Mouse (Mus musculus) neural tube, embryonic 15.5 days (tissue): ENCODE data around the gene Vgll4. TPM values are rescaled to one million over a fixed set of nuclear protein-coding genes. Genes with fewer than 3 reads are reported as not detected.
A peak's percentile ranks its signal among the peaks of the same experiment; 100 is the strongest.

Experiments
- ATAC-seq: fragments of 200-750 bp; cut with Nextera tagmentation; 2 replicates; pipeline ENCODE4 v1.8.0; 2017; ENCODE audit warnings: mild to moderate bottlenecking, moderate TSS enrichment, moderate library complexity; ENCODE audit not compliant: low FRiP score
- H3K27ac ChIP-seq: fragments of 300-500 bp; sonication (generic); replicated peaks from 2 replicates; pipeline ENCODE4 v1.5.1; 2015; ENCODE audit warnings: mild to moderate bottlenecking, inconsistent platforms
- H3K27me3 ChIP-seq: fragments of 300-500 bp; sonication (generic); replicated peaks from 2 replicates; pipeline ENCODE4 v1.6.1; 2015; ENCODE audit warnings: inconsistent platforms
- H3K36me3 ChIP-seq: fragments of 300-500 bp; sonication (generic); 2 replicates; pipeline ENCODE4 v1.6.1; 2015; ENCODE audit warnings: inconsistent platforms
- H3K4me1 ChIP-seq: fragments of 300-500 bp; sonication (generic); 2 replicates; pipeline ENCODE4 v1.6.1; 2015; ENCODE audit warnings: inconsistent platforms
- H3K4me2 ChIP-seq: fragments of 300-500 bp; sonication (generic); 2 replicates; pipeline ENCODE4 v1.6.1; 2015; ENCODE audit warnings: inconsistent platforms, mild to moderate bottlenecking, moderate library complexity
- H3K4me3 ChIP-seq: fragments of 300-500 bp; sonication (generic); replicated peaks from 2 replicates; pipeline ENCODE4 v1.5.1; 2015; ENCODE audit warnings: mild to moderate bottlenecking, inconsistent platforms
- H3K9ac ChIP-seq: fragments of 300-500 bp; sonication (generic); replicated peaks from 2 replicates; pipeline ENCODE4 v1.6.1; 2015; ENCODE audit warnings: mild to moderate bottlenecking, inconsistent platforms
- H3K9me3 ChIP-seq: fragments of 300-500 bp; sonication (generic); replicated peaks from 2 replicates; pipeline ENCODE4 v1.6.1; 2016; ENCODE audit warnings: inconsistent platforms
- WGBS: fragments of 180-500 bp; shearing (Covaris S2); methylation state at CpG from one replicate; pipeline ENCODE4 v1.1.7; 2015; ENCODE audit warnings: mixed read lengths; 5-methylcytosine and 5-hydroxymethylcytosine counted together
- polyA plus RNA-seq: library from polyadenylated mRNA; unstranded; fragments of >200 nt; fragmentation: Nextera tagmentation; extraction: Ambion mirVana; gene quantifications from 2 replicates; pipeline ENCODE4 v1.2.1, GENCODE M21; 2015

Vgll4 gene
- polyA plus RNA-seq, 1 experiment from 2014 or later: 51.4 TPM

- H3K36me3 ChIP-seq: no peaks in the 10 kb centered on the region
- no peaks in the 10 kb centered on the region for H3K9me3 ChIP-seq
- ATAC-seq: no peak
- no peak overlapping the region for H3K27ac ChIP-seq
- H3K4me1 ChIP-seq: peaks cover 16% of the 10 kb centered on the region
- WGBS: 83% methylated on average over 3 of the region's 3 CpGs
- no peaks in the 10 kb centered on the region for H3K27me3 ChIP-seq
- H3K4me2 ChIP-seq: no peak overlapping the region
- no peak overlapping the region for H3K4me3 ChIP-seq
- H3K9ac ChIP-seq: no peak overlapping the region
Measured at GRCm38 (mm10) chr6:114935362-114935761, 34.4 kb downstream of the Vgll4 start.

GRCm38 (mm10) chr6:114934045-114934444 is 35.7 kb downstream of the Vgll4 start:
- Histone ChIP-seq H3K9me3 (no peaks in the 10 kb centered on the region), H3K4me1 (peaks cover 25% of the 10 kb centered on the region), H3K4me3 (no peak overlapping the region), H3K9ac (no peak overlapping the region), H3K4me2 (no peak overlapping the region), H3K27me3 (no peaks in the 10 kb centered on the region), H3K36me3 (no peaks in the 10 kb centered on the region), H3K27ac (no peak overlapping the region)
- no peak for ATAC-seq
- 89% methylated on average over 11 of the region's 11 CpGs for WGBS

GRCm38 (mm10) chr6:114932991-114933392 is 36.8 kb downstream of the Vgll4 start:
- WGBS: 93% methylated on average over 3 of the region's 3 CpGs
- Histone ChIP-seq H3K9me3 (no peaks in the 10 kb centered on the region), H3K4me1 (peaks cover 25% of the 10 kb centered on the region), H3K36me3 (no peaks in the 10 kb centered on the region), H3K27ac (no peak overlapping the region), H3K9ac (no peak overlapping the region), H3K4me2 (no peak overlapping the region), H3K4me3 (no peak overlapping the region), H3K27me3 (no peaks in the 10 kb centered on the region)
- ATAC-seq: no peak

GRCm38 (mm10) chr6:114932116-114932500 is 37.7 kb downstream of the Vgll4 start:
- Histone ChIP-seq H3K36me3 (no peaks in the 10 kb centered on the region), H3K27ac (0 out of 2 replicates have a peak overlapping the region, but pooled peaks have one; percentile 11)

GRCm38 (mm10) chr6:114931212-114932115 is 38.3 kb downstream of the Vgll4 start:
- H3K4me3 ChIP-seq: no peak overlapping the region
- peak overlapping the region; percentile 11; the same call in 1 of the 2 replicates for H3K27ac ChIP-seq
- peak; percentile 56; the same call in 1 of the 2 replicates for ATAC-seq
- H3K36me3 ChIP-seq: no peaks in the 10 kb centered on the region
- WGBS: 39% methylated on average over 28 of the region's 28 CpGs
- peak overlapping the region; percentile 45 for H3K4me2 ChIP-seq
- no peak overlapping the region for H3K9ac ChIP-seq
- no peaks in the 10 kb centered on the region for H3K27me3 ChIP-seq
- peaks cover 25% of the 10 kb centered on the region for H3K4me1 ChIP-seq
- H3K9me3 ChIP-seq: no peaks in the 10 kb centered on the region

More at GRCm38 (mm10) chr6:114932116-114932500, 37.7 kb downstream of the Vgll4 start:
- no peak overlapping the region for H3K9ac ChIP-seq
- no peak overlapping the region for H3K4me2 ChIP-seq
- H3K4me1 ChIP-seq: peaks cover 25% of the 10 kb centered on the region
- no peak overlapping the region for H3K4me3 ChIP-seq
- no peak for ATAC-seq
- no peaks in the 10 kb centered on the region for H3K27me3 ChIP-seq
- no peaks in the 10 kb centered on the region for H3K9me3 ChIP-seq
- WGBS: 76% methylated on average over 5 of the region's 5 CpGs

GRCm38 (mm10) chr6:114930646-114931045 is 39.1 kb downstream of the Vgll4 start:
- Histone ChIP-seq H3K9me3 (no peaks in the 10 kb centered on the region), H3K36me3 (no peaks in the 10 kb centered on the region), H3K4me1 (peaks cover 25% of the 10 kb centered on the region), H3K27me3 (no peaks in the 10 kb centered on the region), H3K4me3 (no peak overlapping the region), H3K27ac (no peak overlapping the region; the same call in 1 of the 2 replicates), H3K4me2 (no peak overlapping the region), H3K9ac (no peak overlapping the region)
- WGBS: 93% methylated on average over 8 of the region's 8 CpGs
- ATAC-seq: no peak

- Histone ChIP-seq H3K4me2 (no peak overlapping the region), H3K4me3 (no peak overlapping the region), H3K9ac (no peak overlapping the region), H3K9me3 (no peaks in the 10 kb centered on the region), H3K27me3 (no peaks in the 10 kb centered on the region), H3K27ac (no peak overlapping the region), H3K4me1 (peaks cover 25% of the 10 kb centered on the region), H3K36me3 (no peaks in the 10 kb centered on the region)
- WGBS: 21% methylated on average over 11 of the region's 11 CpGs
- ATAC-seq: no peak
Measured at GRCm38 (mm10) chr6:114930038-114930591, 39.7 kb downstream of the Vgll4 start.

- Histone ChIP-seq H3K27ac (no peak overlapping the region), H3K4me1 (peaks cover 25% of the 10 kb centered on the region), H3K4me2 (no peak overlapping the region), H3K4me3 (no peak overlapping the region), H3K9ac (no peak overlapping the region), H3K27me3 (no peaks in the 10 kb centered on the region), H3K36me3 (no peaks in the 10 kb centered on the region), H3K9me3 (no peaks in the 10 kb centered on the region)
- ATAC-seq: no peak
Measured at GRCm38 (mm10) chr6:114929346-114929745, 40.4 kb downstream of the Vgll4 start.

GRCm38 (mm10) chr6:114928462-114928861 is 41.3 kb downstream of the Vgll4 start:
- 7% methylated on average over 4 of the region's 4 CpGs for WGBS
- 0 out of 2 replicates have a peak overlapping the region, but pooled peaks have one; percentile 7 for H3K9ac ChIP-seq
- H3K27me3 ChIP-seq: no peaks in the 10 kb centered on the region
- H3K9me3 ChIP-seq: no peaks in the 10 kb centered on the region
- ATAC-seq: peak; percentile 37; the same call in 1 of the 2 replicates
- no peak overlapping the region for H3K4me3 ChIP-seq
- no peak overlapping the region for H3K4me2 ChIP-seq
- peaks cover 25% of the 10 kb centered on the region for H3K4me1 ChIP-seq
- no peak overlapping the region for H3K27ac ChIP-seq
- no peaks in the 10 kb centered on the region for H3K36me3 ChIP-seq

GRCm38 (mm10) chr6:114927400-114927799 is 42.4 kb downstream of the Vgll4 start:
- H3K27ac ChIP-seq: no peak overlapping the region
- H3K27me3 ChIP-seq: no peaks in the 10 kb centered on the region
- no peaks in the 10 kb centered on the region for H3K36me3 ChIP-seq
- WGBS: 92% methylated on average over 5 of the region's 5 CpGs
- H3K4me3 ChIP-seq: no peak overlapping the region
- H3K9me3 ChIP-seq: no peaks in the 10 kb centered on the region
- no peak overlapping the region for H3K9ac ChIP-seq
- no peak overlapping the region for H3K4me2 ChIP-seq
- ATAC-seq: no peak
- peaks cover 25% of the 10 kb centered on the region for H3K4me1 ChIP-seq

GRCm38 (mm10) chr6:114926369-114927157 is 43.2 kb downstream of the Vgll4 start:
- Histone ChIP-seq H3K4me3 (no peak overlapping the region), H3K27me3 (no peaks in the 10 kb centered on the region), H3K4me1 (peaks cover 26% of the 10 kb centered on the region), H3K27ac (no peak overlapping the region), H3K4me2 (no peak overlapping the region), H3K9me3 (no peaks in the 10 kb centered on the region), H3K9ac (no peak overlapping the region), H3K36me3 (no peaks in the 10 kb centered on the region)
- 42% methylated on average over 6 of the region's 6 CpGs for WGBS
- no peak for ATAC-seq
